Mouse (Mus musculus) left cerebral cortex, adult 8-10 months (tissue): ENCODE results near the gene Tirap. TPM values are rescaled to one million over a fixed set of nuclear protein-coding genes. Genes with fewer than 3 reads are reported as not detected.
A peak's percentile ranks its signal among the peaks of the same experiment; 100 is the strongest.

Experiments used
- DNase-seq, 2 experiments: peaks; one replicate each; pipeline ENCODE4 v3.0.0; 2022; ENCODE audit warnings: low spot score in 2 of 2
- total RNA-seq, 4 experiments: library from RNA; stranded (reverse); gene quantifications; 2 replicates each; pipeline ENCODE4 v1.2.4; 2022

Tirap gene
- total RNA-seq, 4 experiments from 2014 or later = 2.3 to 2.9 (median 2.6) TPM

DNA sequence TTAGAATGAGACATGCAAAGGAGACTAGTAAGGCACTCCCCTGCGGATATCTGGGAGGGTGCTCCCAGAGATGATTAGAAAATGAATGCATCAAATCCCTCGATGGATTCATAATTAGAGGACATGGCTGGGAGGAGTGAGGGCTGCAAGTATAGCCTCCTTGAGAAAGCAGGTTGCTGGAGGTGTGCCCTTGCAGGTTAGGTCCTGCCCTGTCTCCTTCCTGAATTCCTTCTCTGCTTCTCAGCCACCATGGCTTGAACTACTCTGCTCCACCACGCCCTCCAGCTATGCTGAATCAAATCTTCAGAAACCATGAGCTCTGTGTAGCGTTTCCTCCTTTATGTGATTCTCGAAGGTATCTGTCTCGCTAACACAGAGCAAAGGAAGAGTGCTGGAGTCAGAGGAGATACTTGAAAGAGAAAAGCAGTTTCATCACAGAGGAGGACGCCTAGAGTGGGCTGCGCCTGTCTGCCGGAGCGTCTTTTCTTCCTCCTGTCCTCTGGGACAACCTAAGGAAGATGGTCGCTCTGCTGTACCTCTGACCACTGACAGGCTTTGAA, 7.0 kb downstream of the Tirap start:
- no peak for DNase-seq

DNA sequence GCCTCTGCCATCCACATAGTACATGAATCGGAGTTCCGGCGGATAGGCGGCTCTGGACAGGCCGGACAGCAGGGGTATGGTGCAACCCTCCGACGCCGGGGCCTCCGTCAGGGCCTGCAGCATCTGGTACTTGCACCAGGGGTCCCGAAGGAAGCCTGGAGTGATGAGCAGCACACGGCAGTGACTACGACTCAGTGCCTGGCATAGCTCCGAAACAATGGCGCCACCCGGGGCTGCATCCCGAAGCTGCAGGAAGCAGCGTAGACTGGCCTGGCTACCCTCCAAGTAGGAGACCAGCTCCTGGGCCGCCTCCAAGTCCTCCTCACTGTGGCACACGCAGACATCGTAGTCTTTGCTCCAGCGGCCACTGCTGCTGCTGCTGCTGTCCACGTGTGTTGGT, 11.4 kb downstream of the Tirap start:
- peak in 1 of 2 experiments; percentile 28 for DNase-seq

DNA sequence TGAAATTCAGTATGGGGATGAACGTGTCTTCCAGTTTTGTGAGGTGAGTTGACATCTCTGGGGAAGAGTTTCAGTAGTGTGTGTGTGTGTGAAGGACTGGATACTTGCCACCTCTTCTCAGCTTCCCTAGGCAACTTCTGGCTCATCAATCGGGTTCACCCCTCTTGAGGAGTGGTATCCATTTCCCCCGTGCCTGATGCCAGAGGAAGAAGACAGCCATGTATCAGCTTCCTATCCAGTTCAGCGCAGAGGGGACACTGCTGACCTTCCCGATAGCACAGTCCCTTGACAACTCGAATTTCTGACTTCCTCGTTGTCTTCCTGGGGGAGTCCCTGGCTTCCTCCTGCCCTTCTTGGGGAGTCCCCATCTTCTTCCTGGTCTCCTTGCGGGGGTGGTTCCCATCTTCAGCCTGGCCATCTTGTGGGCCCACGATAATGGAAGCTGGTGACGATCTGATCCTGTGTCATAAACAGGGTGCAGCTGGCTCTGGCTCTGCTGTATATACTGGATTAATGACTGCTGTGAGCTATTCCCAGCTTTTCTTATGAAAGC, 12.7 kb downstream of the Tirap start:
- no peak for DNase-seq

DNA sequence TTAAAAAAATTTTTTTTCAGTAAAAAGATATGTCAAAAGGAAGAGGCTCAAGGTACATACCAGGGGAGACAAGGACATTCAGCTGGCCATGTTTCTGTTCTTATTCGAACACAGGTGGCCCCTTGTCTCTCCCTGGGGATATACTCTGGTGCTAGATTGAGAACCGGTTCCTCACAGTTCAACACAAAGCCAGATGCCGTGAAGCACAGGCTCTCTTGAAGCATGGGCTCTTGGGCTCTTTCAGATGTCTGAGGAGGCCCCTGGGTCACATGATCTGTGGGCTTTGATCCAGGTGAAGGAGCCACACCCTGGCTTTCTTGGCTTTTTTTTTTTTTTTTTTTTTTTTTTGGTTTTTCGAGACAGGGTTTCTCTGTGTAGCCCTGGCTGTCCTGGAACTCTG, 13.7 kb downstream of the Tirap start:
- no peak for DNase-seq

DNA sequence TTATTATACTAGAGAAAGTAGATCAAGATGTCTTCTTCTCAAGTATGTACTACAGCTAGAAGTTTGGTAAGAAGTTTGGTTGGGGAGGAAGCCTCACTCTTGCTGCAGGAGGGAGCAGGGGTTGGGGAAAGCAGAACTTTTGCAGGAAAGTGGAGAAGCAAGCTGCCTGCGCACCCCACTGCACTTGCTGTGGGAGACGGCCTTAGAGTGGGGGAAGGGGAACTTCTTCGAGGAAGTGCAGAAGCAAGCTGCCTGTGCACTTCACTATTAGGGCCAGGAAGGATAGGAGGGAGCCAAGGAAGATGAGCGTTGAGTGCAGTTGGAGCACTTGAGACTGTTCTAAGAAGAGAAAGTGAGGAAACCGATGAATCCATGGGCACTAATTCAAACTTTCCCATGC, 16.7 kb downstream of the Tirap start:
- DNase-seq = no peak

DNA sequence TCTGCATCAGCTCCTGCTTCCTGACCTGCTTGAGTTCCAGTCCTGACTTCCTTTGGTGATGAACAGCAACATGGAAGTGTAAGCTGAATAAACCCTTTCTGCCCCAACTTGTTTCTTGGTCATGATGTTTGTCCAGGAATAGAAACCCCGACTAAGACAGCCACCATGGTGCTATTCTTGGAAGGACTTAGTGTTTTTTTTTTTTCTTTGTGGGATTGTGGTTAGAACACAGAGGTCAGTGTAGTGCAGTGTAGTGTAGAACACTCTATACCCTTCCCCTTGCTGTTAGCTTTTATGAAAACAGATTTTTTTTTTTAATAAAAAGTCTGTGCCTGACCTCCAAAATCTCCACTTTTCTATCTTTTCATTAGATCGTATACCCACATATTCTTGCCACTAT, 17.3 kb downstream of the Tirap start:
- no peak for DNase-seq

DNA sequence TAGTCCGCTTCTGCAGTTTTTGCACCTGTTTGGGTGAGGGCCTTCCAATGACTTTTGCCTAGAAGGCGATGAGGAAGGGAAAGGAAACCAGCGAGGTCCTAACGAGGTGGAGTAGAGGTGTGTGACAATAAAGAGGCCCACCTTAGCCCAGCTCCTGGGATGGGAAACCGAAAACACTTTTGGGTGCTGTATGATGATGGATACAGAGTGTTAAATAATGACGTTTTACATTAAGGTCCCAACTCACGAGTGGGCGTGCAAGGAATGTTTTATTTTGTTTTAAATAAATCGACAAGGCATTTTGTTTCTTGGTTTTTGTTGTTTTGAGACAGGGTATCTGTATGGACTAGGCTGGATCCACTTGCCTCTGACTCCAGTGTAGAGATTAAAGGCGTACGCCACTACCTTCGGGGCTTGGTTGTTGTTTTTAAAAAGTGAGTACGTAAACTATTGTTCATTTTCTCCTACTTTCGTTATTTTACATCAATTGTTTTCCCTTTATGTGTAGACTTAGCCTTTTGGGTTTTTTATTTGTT, 23.9 kb downstream of the Tirap start:
- no peak for DNase-seq

DNA sequence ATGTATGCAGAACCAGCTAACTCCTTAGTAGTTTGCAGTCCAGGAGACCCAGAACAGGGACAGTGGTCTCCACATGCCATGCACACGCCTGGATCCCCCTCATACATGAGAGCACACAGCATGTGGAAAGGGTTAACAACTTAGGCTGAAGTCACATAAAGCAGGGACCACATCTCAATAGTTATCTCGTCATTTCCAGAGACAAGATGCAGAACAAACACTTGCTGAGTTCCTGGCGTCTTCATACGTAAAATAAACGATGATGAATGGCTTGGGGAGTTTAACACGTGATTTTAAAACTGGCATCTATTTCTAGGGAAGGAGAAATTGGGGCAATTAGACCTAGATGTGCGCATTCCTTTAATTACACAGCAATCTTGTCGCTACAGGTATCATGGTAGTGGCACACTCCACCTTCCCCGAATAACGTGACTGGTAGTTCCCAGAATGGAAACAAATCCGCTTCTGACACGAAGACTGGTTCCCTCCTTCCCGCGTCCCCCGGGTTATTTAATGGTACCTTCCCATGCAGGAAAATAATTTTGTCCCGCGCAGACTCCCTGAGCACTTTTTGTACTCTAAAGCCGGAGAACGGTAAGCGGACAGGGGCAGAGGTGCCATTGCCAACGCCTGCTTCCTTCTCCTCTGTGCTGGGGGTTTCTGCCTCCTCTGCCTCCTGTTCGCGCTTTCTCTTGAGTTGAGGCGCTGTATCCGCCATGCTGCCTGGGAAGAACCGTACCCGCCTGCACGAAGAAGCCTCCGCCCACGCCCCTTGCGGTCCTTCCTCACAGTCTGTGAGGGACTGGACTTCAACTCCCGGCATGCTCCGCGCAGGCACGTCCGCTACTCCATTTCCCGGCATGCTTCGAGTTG, 24.6 kb downstream of the Tirap start, which contains the start of gene Dcps:
TSS of gene Dcps (minus strand) at position 811 of the 873 bp plus-strand sequence.
- DNase-seq = peak; percentile 91 to 96

DNA sequence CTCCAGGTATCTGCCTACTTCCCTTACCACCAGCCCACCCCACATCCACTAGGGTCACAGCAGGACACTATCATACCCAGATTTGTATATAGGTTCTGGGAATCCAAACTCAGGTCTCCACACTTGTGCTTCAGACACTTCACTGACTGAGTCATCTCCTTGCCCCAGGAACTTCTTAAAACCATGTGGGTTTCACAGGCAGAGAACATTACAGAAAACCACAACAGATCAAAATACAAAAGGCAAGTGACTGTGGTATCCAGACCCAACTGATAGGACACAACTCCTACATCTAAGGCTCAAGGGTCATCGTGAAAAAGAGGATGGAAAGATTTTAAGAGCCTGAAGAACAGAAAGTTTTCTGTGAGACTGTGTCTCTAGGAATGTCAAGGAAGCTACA, 26.8 kb downstream of the Tirap start:
- DNase-seq = no peak

DNA sequence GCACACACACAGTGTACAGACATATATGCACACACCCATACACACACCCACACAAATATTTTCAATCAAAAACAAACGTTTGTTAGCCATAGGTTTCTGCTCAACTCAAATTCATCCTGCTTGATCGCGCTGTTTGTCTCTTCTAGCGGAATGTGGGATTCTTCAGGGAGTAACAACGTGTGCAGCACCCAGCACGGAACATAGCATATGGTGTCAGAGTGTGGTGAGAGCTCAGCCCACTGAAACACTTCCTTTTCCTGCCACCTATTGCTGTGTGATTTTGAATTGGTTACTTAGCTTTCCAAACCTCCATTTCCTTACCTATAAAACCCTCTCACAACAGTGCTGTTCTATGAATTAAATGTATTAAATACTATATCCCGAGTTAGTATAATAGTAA, 30.0 kb downstream of the Tirap start:
- DNase-seq = no peak

DNA sequence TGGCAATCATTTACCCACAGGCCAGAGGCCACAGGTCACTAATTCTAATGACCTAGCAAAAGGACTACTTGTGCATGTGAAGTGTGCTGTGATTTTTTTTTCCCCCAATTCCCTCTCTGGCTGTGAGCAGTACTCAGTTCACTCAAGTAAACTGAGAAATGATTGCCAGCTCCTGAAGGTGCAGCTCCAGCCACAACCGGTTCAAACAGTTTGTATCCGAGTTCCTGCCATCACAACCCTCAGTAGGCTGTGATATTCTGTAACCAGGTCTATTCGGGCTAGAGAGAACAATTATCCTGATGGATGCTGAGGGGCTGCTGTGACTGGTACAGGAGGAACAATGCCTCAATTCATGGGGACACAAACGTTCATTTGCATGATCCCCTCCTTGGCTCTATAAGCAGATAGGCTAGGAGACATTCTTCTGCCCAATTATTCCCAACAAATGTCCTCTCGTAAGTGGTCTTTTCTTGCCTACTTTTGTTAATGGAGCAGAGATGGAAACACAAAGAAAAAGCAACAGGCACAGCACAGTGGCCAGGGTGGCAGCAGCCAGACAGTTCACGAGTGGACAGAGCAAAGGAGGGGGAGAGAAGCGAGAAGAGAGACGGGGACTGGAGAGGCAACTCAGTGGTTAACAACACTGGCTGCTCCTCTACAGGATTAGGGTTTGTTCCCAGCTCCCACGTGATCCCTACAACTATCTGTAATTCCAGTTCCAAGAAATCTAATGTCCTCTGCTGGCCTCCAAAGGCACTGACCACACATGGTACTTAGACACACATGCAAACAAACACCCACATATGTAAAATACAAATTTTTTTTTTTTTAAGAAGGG, 33.1 kb downstream of the Tirap start:
- DNase-seq = no peak

DNA sequence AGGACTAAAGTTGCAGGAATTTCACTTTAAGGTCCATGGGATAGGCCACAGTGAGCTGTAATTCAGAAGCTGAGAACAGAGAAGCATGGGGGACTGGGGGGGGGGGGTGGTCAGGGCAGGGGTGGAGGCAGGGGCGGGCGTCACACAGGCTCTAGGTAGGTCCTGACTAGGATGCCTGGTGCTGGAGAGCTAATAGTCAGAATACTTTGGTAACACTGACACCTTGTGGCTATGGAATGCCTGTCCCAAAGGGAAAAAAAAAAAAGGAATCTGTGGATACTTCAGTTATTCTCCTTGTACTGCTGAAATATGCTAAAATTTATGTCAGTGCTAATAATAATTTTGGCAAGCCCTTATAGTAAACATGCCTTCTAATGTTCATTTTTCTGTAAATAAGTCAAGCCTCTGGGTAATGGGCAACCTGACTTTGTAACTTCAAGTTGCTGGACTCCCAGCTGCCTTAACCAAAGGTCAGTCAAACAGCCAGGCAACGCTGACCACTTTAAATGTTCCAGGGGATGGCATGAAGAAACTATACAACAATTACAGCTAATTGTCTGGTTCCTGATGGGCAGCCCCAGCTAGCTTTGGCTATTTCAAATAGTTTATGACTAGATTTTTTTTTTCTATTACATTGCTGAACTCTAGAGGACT, 33.8 kb downstream of the Tirap start:
- DNase-seq = no peak

DNA sequence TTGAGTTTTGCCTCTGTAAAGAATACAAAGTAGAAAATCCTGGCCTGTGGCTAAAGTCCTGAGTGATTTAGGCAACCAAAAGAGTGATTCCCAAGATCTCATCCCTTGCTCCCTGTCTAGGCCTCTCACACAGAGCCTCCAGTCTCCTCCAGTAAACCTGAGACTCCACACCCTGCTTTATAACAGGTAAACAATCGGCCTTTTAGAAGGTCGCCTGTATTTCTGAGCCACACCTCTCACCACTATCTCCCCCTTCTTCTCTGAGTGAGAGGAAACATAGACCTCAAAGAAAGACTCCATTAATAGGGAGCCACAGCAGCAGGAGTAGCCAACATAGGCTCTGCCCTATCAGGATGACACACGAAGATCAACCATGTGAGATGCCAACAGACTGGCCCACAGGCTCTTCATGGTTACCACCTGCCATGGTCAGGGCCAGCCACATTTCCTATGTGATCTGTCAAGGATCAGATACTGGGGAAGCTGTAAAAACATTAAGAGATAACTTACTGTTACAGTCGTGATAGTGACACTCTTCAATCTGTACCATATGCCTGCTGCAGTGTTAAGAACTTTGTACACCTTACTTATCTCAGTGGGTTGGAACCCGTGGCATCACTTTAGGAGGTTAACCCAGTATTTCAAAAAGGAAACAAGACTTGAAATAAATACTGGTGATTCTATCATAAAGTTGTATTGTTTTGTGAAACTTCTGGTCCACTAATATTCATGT, 35.8 kb downstream of the Tirap start:
- DNase-seq = no peak

DNA sequence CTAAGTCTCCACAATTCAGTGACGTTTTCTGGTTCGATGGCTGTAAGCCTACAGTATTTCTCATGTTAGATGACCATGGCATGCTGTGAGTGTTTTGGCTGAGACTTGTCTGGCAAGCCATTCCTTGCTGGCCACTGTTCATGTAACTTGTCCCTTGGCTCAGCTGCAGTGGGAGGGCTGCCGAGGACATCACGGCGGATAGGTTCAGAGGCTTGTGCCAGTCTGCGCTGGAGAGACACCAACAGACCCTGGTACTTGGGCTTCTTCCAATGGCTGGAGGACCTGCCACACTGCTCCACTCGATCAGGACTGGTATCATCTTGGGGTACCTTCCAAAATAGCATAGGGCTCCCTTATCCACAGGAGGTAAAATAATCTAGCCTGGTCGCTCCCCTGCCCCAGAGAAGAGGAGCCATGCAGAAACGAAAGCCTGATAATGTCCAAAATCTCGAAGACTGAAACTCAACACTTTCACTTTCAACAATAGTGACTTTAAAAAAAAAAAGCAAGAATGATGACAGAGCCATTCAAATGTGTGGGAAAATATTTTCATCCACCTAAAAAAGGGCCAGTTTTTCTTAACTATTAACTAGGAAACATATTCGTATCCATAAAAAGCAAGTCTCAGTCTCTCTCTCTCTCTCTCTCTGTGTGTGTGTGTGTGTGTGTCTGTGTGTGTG, 36.9 kb downstream of the Tirap start:
- DNase-seq = no peak

DNA sequence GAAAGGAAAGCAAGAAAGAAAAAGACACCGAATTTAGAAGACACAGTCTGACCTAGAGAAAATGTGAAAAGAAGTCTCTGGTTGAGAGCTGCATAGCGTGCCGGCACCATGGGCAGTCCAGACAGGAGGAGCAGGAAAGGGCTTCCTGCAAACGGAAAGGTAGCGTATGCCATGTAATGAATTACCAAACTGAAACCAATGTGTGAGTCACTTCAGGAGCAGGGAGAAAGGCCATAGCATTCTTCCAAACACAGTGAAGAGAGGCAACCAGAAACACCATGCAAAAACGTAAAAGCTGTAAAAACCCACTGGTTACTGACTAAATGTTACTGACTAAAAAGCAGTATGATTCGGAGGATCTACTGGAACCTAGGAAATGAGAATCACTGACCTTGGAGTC, 38.4 kb downstream of the Tirap start:
- DNase-seq = no peak

DNA sequence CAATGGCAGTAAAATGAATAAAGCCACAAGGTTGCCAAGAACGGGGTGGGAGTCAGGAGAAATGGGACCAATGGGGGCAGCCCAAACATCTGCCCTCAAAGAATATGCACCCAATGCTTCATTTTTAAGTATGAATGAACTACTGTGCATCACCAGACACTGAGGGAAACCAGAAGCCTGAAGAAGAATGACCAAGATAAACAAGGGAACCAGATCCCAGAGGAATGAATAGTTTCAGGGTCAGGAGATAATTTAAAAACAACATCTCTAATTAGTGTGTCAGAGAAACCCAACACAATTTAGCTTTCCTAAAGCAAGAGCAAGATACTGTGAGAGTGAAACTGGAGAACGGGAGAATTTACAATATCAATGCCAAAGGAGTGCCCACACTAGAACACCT, 39.4 kb downstream of the Tirap start:
- DNase-seq = no peak

DNA sequence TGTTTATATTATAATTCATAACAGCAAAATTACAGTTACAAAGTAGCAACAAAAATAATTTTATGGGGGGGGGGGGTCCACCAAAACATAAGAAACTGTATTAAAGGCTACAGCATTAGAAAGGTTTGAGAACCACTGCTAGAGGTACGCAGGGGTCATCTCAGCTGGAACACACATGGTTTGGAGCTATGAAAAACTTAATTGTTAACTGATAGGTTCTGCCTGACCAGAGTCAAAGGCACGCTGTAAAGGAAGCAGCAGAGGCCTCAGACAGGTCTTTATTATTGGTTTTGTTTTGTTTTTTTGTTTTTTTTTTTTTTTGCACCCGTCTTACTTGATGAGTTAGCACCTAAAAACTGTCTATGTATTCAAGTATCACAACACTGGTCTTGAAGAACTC, 41.6 kb downstream of the Tirap start:
- DNase-seq = no peak

DNA sequence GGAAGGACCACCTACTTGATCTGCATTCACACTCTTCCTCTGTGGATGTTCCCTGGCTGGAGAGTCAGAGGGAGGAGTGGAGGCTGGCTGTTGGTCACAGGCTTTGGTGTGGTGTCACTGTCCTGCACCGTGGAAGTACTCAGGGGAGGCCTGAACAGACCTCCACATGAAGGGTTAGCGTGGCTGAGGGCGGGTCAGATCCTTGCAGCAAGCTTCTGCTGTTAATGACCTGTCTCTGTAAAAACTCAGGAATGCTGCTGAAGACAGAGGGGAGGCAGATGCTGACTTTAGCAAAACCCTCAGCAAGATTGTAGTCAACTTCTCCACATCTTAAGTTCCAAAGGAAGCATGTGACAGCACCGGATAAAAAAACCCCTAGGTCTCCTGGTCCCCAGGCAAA, 43.2 kb downstream of the Tirap start:
- DNase-seq = no peak

DNA sequence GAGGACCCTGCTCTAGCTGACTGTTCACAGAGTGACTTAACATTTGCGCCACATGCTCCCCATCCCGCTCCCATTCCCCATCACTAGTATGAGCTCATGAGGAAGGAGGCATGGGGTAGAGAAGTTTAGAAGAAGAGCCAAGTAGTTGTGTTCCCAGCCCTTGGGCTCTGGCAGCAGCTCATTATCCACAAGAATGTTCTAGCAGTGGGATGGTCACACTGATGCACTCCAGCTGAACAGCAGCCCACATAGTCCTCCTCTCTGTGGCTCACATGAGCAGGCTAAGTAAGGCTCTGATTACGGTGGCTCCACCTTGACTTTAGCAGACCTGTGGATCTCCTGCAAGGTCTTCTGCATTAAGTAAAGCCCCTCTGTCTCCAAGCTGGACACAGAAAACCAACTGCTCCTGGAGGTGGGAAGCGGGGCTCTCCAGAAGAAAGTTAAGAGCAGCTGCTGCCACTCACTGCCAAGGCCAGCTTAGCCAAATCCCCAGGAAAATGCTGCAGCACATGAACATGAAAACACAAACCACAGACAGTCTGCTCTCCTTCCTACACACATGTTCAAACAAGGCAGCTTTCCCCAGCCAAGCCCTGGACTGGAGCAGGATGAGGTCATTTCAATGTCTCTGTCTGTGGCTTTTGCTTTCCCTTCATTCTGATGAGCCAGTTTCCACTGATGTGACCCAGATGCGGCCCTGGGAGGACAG, 43.9 kb downstream of the Tirap start:
- peak in 1 of 2 experiments; percentile 38 for DNase-seq
